ENCODE assay signal across 8 mouse cellular contexts in the genomic region with DNA sequence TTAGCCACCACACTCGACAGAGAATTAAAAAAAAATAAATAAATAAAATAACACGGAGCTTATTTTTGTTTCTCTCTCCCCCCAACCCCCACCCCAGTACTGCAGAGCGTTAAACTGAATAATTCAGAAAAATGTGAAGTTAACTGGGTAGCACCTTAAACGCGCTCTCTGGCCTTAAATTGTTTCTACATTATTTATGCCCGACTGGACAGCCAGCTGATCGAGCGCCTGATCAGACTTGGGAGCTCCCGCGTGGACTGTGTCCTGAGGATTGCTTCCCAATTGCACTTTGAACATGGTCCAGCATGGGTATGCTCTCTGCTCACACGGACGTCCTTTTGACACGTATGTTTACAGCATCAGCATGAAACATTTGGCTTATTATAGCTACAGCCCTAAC. TPM values are rescaled to one million over a fixed set of nuclear protein-coding genes. Genes with fewer than 3 reads are reported as not detected.
DNase-seq lines count a peak whose midpoint lies in the region; ATAC-seq and TF ChIP-seq lines count a peak whose summit lies in the region.

No protein-coding gene starts in this region.

- no peaks in the 10 kb centered on the region for H3K27me3 ChIP-seq in lung, embryonic 16.5 days (ENCODE audit: control insufficient read depth, insufficient read depth, low read depth, low read length)
- H3K27me3 ChIP-seq in stomach, postnatal 0 days (ENCODE audit: control insufficient read depth, insufficient read depth, low read length), result no peaks in the 10 kb centered on the region

- H3K36me3 ChIP-seq in lung, embryonic 16.5 days (ENCODE audit: control insufficient read depth, insufficient read depth, low read length), result peaks cover 2% of the 10 kb centered on the region; the same call in 1 of the 2 replicates
- H3K36me3 ChIP-seq in stomach, postnatal 0 days (ENCODE audit: control insufficient read depth, insufficient read depth, low read length), result peaks cover 4% of the 10 kb centered on the region; the same call in 1 of the 2 replicates

- peak overlapping the region; percentile 86; the same call in 1 of the 2 replicates for H3K9ac ChIP-seq in lung, embryonic 16.5 days (ENCODE audit: low read length)
- peak overlapping the region; percentile 76 for H3K9ac ChIP-seq in stomach, postnatal 0 days (ENCODE audit: low read length)

- H3K27ac ChIP-seq in brown adipose tissue, adult 24 weeks (replicated peaks; ENCODE audit: low read depth, low read length), result peak overlapping the region; percentile 36
- H3K27ac ChIP-seq in lung, embryonic 16.5 days (ENCODE audit: low read length), result peak overlapping the region; percentile 98
- H3K27ac ChIP-seq in stomach, postnatal 0 days (replicated peaks), result peak overlapping the region; percentile 97

- TF ChIP-seq CTCF in stomach, postnatal 0 days (IDR thresholded peaks at IDR 0.05; ENCODE audit: low read depth), result no peak

- no peaks in the 10 kb centered on the region for H3K9me3 ChIP-seq in lung, embryonic 16.5 days (ENCODE audit: control insufficient read depth, low read length)
- no peaks in the 10 kb centered on the region for H3K9me3 ChIP-seq in stomach, postnatal 0 days (ENCODE audit: control insufficient read depth, low read length)

- H3K4me2 ChIP-seq in lung, embryonic 16.5 days (ENCODE audit: low read depth, low read length), result peak overlapping the region; percentile 97
- H3K4me2 ChIP-seq in stomach, postnatal 0 days (replicated peaks; ENCODE audit: low read depth), result peak overlapping the region; percentile 83

- ATAC-seq in lung, embryonic 16.5 days (ENCODE audit: low read depth), result peak; percentile 62
- peak; percentile 35; the same call in 1 of the 2 replicates for ATAC-seq in stomach, postnatal 0 days (ENCODE audit: low FRiP score, low TSS enrichment)

- peaks cover 17% of the 10 kb centered on the region for H3K4me1 ChIP-seq in brown adipose tissue, adult 24 weeks (ENCODE audit: control insufficient read depth, insufficient read depth, insufficient read length, low read length)
- H3K4me1 ChIP-seq in lung, embryonic 16.5 days (replicated peaks; ENCODE audit: control insufficient read depth, insufficient read depth, low read length), result peaks cover 42% of the 10 kb centered on the region
- peaks cover 5% of the 10 kb centered on the region; the same call in 1 of the 2 replicates for H3K4me1 ChIP-seq in stomach, postnatal 0 days (replicated peaks; ENCODE audit: control insufficient read depth, insufficient read depth)

- TF ChIP-seq EP300 in stomach, postnatal 0 days (optimal IDR thresholded peaks at IDR 0.05), result peak; percentile 33

- peak; percentile 61 for DNase-seq in adrenal gland, postnatal 10 days
- DNase-seq in adrenal gland, adult 8-10 months, result no peak
- DNase-seq in heart, adult 9 months (ENCODE audit: low spot score in 2 of 2), result peak; percentile 52 to 56
- DNase-seq in kidney, adult 8-10 months, result peak; percentile 79 to 80
- no peak for DNase-seq in stomach, postnatal 0 days (ENCODE audit: low spot score)
- DNase-seq in left cerebral cortex, adult 8-10 months (ENCODE audit: low spot score in 2 of 2), result no peak

- 4% methylated on average over 13 of the region's 13 CpGs for WGBS in lung, embryonic 16.5 days
- 10% methylated on average over 13 of the region's 13 CpGs for WGBS in stomach, postnatal 0 days

- peak overlapping the region; percentile 6; the same call in 1 of the 2 replicates for H3K4me3 ChIP-seq in brown adipose tissue, adult 24 weeks (ENCODE audit: insufficient read depth, low read depth, low read length)
- peak overlapping the region; percentile 57 for H3K4me3 ChIP-seq in lung, embryonic 16.5 days (ENCODE audit: low read length)
- peak overlapping the region; percentile 40 for H3K4me3 ChIP-seq in stomach, postnatal 0 days (ENCODE audit: low read depth, low read length)

RNA-seq across cellular contexts. Expression of gene Irf2bp2, which starts 10.3 kb away (rescaled TPM):
- 100 to 1,000 TPM in 1 of 2 experiments, 10 to 100 TPM in 1; 91.0 to 110 TPM for total RNA-seq in adrenal gland, postnatal 10 days (2021)
- 100 to 1,000 TPM in 2 of 4 experiments, 10 to 100 TPM in 2; 74.4 to 129 (median 98.9) TPM for total RNA-seq in adrenal gland, adult 8-10 months (2022)
- polyA plus RNA-seq in brown adipose tissue, adult 24 weeks (2012; ENCODE audit: insufficient read depth, insufficient read length, missing spikeins), result 12.0 and 24.3 TPM in 2 replicates
- 11.7 and 12.8 TPM in 2 replicates for polyA plus RNA-seq in lung, embryonic 16.5 days (2015; fragmentation: Nextera tagmentation; extraction: Ambion mirVana)
- 10.1 and 10.2 TPM in 2 replicates for polyA plus RNA-seq in stomach, postnatal 0 days (2015; fragmentation: Nextera tagmentation; extraction: Ambion mirVana)
- total RNA-seq in left cerebral cortex, adult 8-10 months (2022), result 10 to 100 TPM; 52.9 to 59.6 (median 58.6) TPM

Comparison
In these comparisons a context has a peak if more than half of its experiments do, and no peak if none do; other contexts are left out.
1. DNase-seq: peak in adrenal gland, postnatal 10 days (single experiment), heart, adult 9 months (2 of 2) and kidney, adult 8-10 months (2 of 2); none in adrenal gland, adult 8-10 months (single experiment), stomach, postnatal 0 days (single experiment) and left cerebral cortex, adult 8-10 months (0 of 2).
2. H3K27ac ChIP-seq: peak in every context shown above with its lines; median percentile 98 in lung, embryonic 16.5 days; 97 in stomach, postnatal 0 days; 36 in brown adipose tissue, adult 24 weeks.
3. H3K4me3 ChIP-seq: peak in every context shown above with its lines; median percentile 57 in lung, embryonic 16.5 days; 40 in stomach, postnatal 0 days; 6 in brown adipose tissue, adult 24 weeks.